In the genomic region with DNA sequence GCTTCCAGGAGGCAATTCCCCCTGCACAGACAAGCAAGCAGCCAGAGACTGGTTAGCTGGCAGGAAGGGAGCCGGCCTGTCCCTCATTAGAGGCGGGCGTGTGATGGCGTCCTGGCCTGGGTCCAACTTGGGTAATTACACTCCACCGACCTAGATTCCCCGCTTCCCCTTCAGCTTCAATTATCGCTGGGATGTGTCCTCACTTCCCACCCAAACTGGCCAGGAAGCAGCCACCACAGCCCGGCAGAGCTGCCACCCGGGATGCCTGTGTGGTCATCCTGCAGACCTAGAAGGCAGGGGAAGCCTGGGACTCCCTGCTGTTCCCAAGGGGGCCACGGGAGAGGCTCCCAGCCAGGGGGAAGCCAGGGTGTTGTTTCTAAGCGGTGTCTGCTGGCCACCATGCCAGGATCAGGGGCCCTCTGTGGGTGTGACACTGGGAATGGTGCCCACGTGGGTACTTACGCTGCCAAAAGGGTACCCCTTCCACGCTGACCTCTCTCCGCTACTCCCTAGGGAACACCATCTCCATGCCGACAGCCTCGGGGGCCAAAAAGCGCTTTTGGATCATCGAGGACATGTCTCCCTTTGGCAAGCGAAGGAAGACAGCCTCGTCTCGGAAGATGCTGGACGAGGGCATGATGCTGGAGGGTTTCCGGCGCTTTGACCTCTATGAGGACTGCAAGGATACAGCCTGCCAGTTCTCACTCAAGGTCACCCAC, we compare ENCODE assay signal across 8 mouse cellular contexts.
A peak's percentile ranks its signal among the peaks of the same experiment; 100 is the strongest.
DNase-seq lines count a peak whose midpoint lies in the region; ATAC-seq lines count a peak whose summit lies in the region.

No protein-coding gene starts in this region.

- 0 out of 2 replicates have a peak, but pooled peaks have one; percentile 5 for ATAC-seq in neural tube, embryonic 11.5 days (ENCODE audit: insufficient read depth, low FRiP score, low TSS enrichment)
- ATAC-seq in midbrain, embryonic 12.5 days (ENCODE audit: low FRiP score, low read depth) = peak; percentile 17; the same call in 1 of the 2 replicates
- no peak for ATAC-seq in CD4-positive, CD25-positive, alpha-beta regulatory T cell, adult 4 months
- no peak for ATAC-seq in erythroid progenitor cell, adult 5-6 weeks (replicated peaks; ENCODE audit: low FRiP score, poor library complexity, severe bottlenecking)

- H3K27me3 ChIP-seq in neural tube, embryonic 11.5 days (ENCODE audit: control insufficient read depth, insufficient read depth, low read length) = peaks cover 50% of the 10 kb centered on the region
- peaks cover 93% of the 10 kb centered on the region for H3K27me3 ChIP-seq in midbrain, embryonic 12.5 days

- DNase-seq in neural tube, embryonic 11.5 days (ENCODE audit: low spot score) = no peak
- DNase-seq in neural tube, embryonic 10.5 days (ENCODE audit: extremely low spot score, low spot score) = no peak
- DNase-seq in forelimb bud, embryonic 11.5 days (ENCODE audit: low read depth, low spot score) = peak; percentile 64
- DNase-seq in heart, postnatal 14 days = peak; percentile 76 to 78
- peak; percentile 23 for DNase-seq in layer of hippocampus, adult 9-11 months

- H3K4me1 ChIP-seq in neural tube, embryonic 11.5 days (ENCODE audit: control insufficient read depth, insufficient read depth, low read length) = peaks cover 19% of the 10 kb centered on the region
- H3K4me1 ChIP-seq in midbrain, embryonic 12.5 days = peaks cover 48% of the 10 kb centered on the region

- no peaks in the 10 kb centered on the region for H3K9me3 ChIP-seq in neural tube, embryonic 11.5 days (ENCODE audit: control insufficient read depth, low read length)
- no peaks in the 10 kb centered on the region for H3K9me3 ChIP-seq in midbrain, embryonic 12.5 days

- WGBS in neural tube, embryonic 11.5 days = 38% methylated on average over 25 of the region's 25 CpGs
- 42% methylated on average over 25 of the region's 25 CpGs for WGBS in midbrain, embryonic 12.5 days

- H3K4me2 ChIP-seq in neural tube, embryonic 11.5 days (ENCODE audit: low read depth) = no peak overlapping the region
- H3K4me2 ChIP-seq in midbrain, embryonic 12.5 days (replicated peaks) = no peak overlapping the region

- no peak overlapping the region for H3K9ac ChIP-seq in neural tube, embryonic 11.5 days (ENCODE audit: low read length)
- no peak overlapping the region for H3K9ac ChIP-seq in midbrain, embryonic 12.5 days (replicated peaks)

- no peak overlapping the region for H3K27ac ChIP-seq in neural tube, embryonic 11.5 days (ENCODE audit: low read depth, low read length)
- 0 out of 2 replicates have a peak overlapping the region, but pooled peaks have one; percentile 35 for H3K27ac ChIP-seq in midbrain, embryonic 12.5 days (replicated peaks)

- intact Hi-C loops in heart, postnatal 14 days (cut with DNase I) = no loop called here

- no peaks in the 10 kb centered on the region for H3K36me3 ChIP-seq in neural tube, embryonic 11.5 days (ENCODE audit: control insufficient read depth, insufficient read depth, low read length)
- no peaks in the 10 kb centered on the region for H3K36me3 ChIP-seq in midbrain, embryonic 12.5 days

- H3K4me3 ChIP-seq in neural tube, embryonic 11.5 days (ENCODE audit: low read depth, low read length) = no peak overlapping the region
- H3K4me3 ChIP-seq in midbrain, embryonic 12.5 days = 0 out of 2 replicates have a peak overlapping the region, but pooled peaks have one; percentile 49

Comparison
In these comparisons a context has a peak if more than half of its experiments do, and no peak if none do; other contexts are left out.
1. ATAC-seq: peak in neural tube, embryonic 11.5 days (single experiment) and midbrain, embryonic 12.5 days (single experiment); none in CD4-positive, CD25-positive, alpha-beta regulatory T cell, adult 4 months (single experiment) and erythroid progenitor cell, adult 5-6 weeks (single experiment).
2. DNase-seq: peak in forelimb bud, embryonic 11.5 days (single experiment), heart, postnatal 14 days (2 of 2) and layer of hippocampus, adult 9-11 months (single experiment); none in neural tube, embryonic 11.5 days (single experiment) and neural tube, embryonic 10.5 days (single experiment).